7 mouse cellular contexts compared by ENCODE assay signal in the genomic region with DNA sequence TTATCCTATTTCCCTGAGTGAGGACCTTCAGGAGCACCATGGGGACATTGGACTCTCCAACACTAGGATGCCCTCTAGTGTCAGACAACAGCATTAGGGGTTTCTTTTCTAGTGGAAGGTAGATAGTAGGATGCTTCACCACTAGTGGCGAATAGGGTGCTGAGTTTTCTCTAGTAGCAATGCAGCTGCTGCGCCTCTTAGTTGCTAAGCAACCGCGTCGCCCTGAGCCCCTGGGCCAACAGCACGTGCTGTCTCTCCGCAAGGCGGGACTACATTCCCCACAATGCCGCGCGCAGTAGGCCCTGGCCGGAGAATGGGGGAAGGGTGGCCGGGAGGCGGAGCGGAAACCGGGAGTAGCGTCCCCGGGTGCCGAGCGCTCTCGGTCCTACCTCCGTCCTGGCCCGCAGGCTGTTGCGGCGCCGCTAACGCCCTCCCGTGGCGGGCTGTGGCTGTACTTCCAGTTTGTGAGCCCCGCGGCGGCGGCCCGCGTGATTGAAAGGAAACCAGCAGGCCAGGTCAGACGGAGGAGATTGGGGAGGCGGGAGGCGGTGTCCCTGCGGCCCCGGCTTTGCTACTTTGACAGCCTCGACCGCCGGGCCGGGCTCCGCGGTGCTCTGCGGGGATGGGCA. TPM values are rescaled to one million over a fixed set of nuclear protein-coding genes. Genes with fewer than 3 reads are reported as not detected.
DNase-seq lines count a peak whose midpoint lies in the region; ATAC-seq lines count a peak whose summit lies in the region.

A gene (plus strand): TSS at position 309 of the 629 bp plus-strand sequence.

- peak; percentile 99 for DNase-seq in adrenal gland, adult 2 months
- peak; percentile 94 for DNase-seq in embryo, embryonic 11.5 days (ENCODE audit: low read depth, low spot score)
- peak; percentile 95 to 98 for DNase-seq in gastrocnemius, postnatal 36 days
- DNase-seq in left cerebral cortex, postnatal 25 days (ENCODE audit: low spot score in 2 of 2): peak; percentile 98 to 99
- DNase-seq in midbrain, embryonic 10.5 days (ENCODE audit: low spot score): peak; percentile 99
- peak; percentile 96 for DNase-seq in right cerebral cortex, postnatal 4 days

- H3K4me3 ChIP-seq in intestine, embryonic 15.5 days (replicated peaks): peak within 1 kb of the TSS; percentile 62
- peak within 1 kb of the TSS; percentile 60 for H3K4me3 ChIP-seq in midbrain, embryonic 10.5 days

- H3K4me1 ChIP-seq in intestine, embryonic 15.5 days (replicated peaks): 0 out of 2 replicates have a peak, but pooled peaks cover under 1% of the 10 kb centered on the region
- H3K4me1 ChIP-seq in midbrain, embryonic 10.5 days: peaks cover 13% of the 10 kb centered on the region

- no peaks in the 10 kb centered on the region for H3K27me3 ChIP-seq in intestine, embryonic 15.5 days (replicated peaks)
- H3K27me3 ChIP-seq in midbrain, embryonic 10.5 days (ENCODE audit: low read depth, poor library complexity, severe bottlenecking): no peaks in the 10 kb centered on the region

- H3K9me3 ChIP-seq in intestine, embryonic 15.5 days: no peaks in the 10 kb centered on the region
- H3K9me3 ChIP-seq in midbrain, embryonic 10.5 days (replicated peaks): no peaks in the 10 kb centered on the region

- WGBS in intestine, embryonic 15.5 days: 0% methylated on average over 47 of the region's 47 CpGs
- WGBS in midbrain, embryonic 10.5 days: under 1% methylated on average over 47 of the region's 47 CpGs

- H3K27ac ChIP-seq in intestine, embryonic 15.5 days: peak within 1 kb of the TSS; percentile 83
- H3K27ac ChIP-seq in midbrain, embryonic 10.5 days (replicated peaks): peak within 1 kb of the TSS; percentile 88

- peak; percentile 99 for ATAC-seq in intestine, embryonic 15.5 days

- H3K36me3 ChIP-seq in intestine, embryonic 15.5 days: no peaks in the 10 kb centered on the region
- H3K36me3 ChIP-seq in midbrain, embryonic 10.5 days: no peaks in the 10 kb centered on the region

- peak within 1 kb of the TSS; percentile 68 for H3K9ac ChIP-seq in intestine, embryonic 15.5 days

- peak within 1 kb of the TSS; percentile 71 for H3K4me2 ChIP-seq in intestine, embryonic 15.5 days (replicated peaks)

- intact Hi-C loops in gastrocnemius, postnatal 36 days (cut with DNase I): loop anchor here (2.0 kb wide), 1 partner anchor 50 kb away; no protein-coding TSS in a partner anchor
- intact Hi-C loops in left cerebral cortex, postnatal 25 days (cut with DNase I): loop anchor here (2.0 to 5.0 kb wide), 4 partner anchors 48 to 92 kb away; a partner anchor contains a TSS

RNA-seq across cellular contexts. Expression of the gene that starts here (rescaled TPM):
- 10 to 100 TPM; 12.9 to 18.8 TPM for total RNA-seq in adrenal gland, adult 2 months (2021)
- 3.1 and 3.4 TPM in 2 replicates for polyA plus RNA-seq in adrenal gland, adult 2 months (2012; rRNA removed)
- 1 to 10 TPM; 1.7 to 2.0 TPM for total RNA-seq in gastrocnemius, postnatal 36 days (2021)
- 10.0 and 11.9 TPM in 2 replicates for polyA plus RNA-seq in intestine, embryonic 15.5 days (2015; fragmentation: Nextera tagmentation; extraction: Ambion mirVana)
- 10 to 100 TPM in 1 of 2 experiments, 1 to 10 TPM in 1; 9.8 to 10.1 TPM for total RNA-seq in left cerebral cortex, postnatal 25 days (2021)
- 4.7 and 5.6 TPM in 2 replicates for polyA plus RNA-seq in midbrain, embryonic 10.5 days (2016; fragmentation: Nextera tagmentation; extraction: Ambion mirVana)

Comparison
In these comparisons a context has a peak if more than half of its experiments do, and no peak if none do; other contexts are left out.
1. Peak in every context shown above with its lines: DNase-seq, ATAC-seq, H3K4me3 ChIP-seq and H3K27ac ChIP-seq.